Mouse (Mus musculus) monocyte, adult 5-6 weeks (primary cell): Measurements from ENCODE around the gene Celf2. TPM values are rescaled to one million over a fixed set of nuclear protein-coding genes. Genes with fewer than 3 reads are reported as not detected.
"Not testable (repeated sequence)": the region's sequence is repeated elsewhere in the genome, so short reads cannot be mapped to it uniquely, and the experiment has no call there.

ENCODE experiments used
- ATAC-seq: fragments of 153-309, 156-312 bp; replicated peaks from 2 replicates; pipeline ENCODE4 v1.8.0; 2017; ENCODE audit warnings: mild to moderate bottlenecking; ENCODE audit not compliant: low TSS enrichment, insufficient number of reproducible peaks, severe bottlenecking, poor library complexity, low FRiP score
- total RNA-seq: library from RNA; stranded (forward); fragments of 200-1000, 200-491, 200-594 nt; gene quantifications from 3 replicates; pipeline ENCODE4 v1.2.3, GENCODE M21; 2017

Celf2 gene
- total RNA-seq, 1 experiment from 2014 or later: 106 TPM

DNA sequence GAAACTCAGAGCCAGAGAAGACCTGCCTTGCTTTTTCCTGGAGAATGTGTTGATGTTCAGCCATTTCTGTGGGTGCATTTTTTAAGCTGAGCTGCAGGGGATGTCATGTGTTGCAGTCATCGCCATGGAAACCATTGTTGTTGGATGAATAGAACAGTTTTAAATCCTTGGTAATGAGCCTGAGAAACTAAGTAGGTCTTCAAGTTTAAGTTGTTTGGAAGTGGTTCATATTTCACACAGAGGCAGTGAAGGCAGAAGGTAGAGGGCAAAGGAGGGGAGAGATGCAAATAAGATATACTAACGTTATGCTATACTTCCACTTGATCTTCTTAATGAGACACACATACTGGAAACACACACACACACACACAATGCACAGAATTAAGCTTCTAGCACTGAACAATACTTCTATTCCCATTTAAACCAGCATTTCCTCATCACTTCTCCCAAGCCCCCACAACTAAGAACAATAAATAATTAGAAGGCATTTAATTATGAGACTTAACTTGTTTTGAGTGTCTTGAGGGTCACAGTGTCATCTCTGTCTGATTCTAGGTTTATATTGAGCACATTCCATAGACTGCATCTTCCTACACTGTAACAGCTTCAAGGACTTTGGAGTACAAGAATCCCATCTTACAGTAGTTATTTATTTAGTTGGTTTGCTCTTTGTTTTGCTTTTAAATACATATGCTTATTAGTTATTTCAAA, 199.1 kb downstream of the Celf2 start:
- ATAC-seq: no peak

DNA sequence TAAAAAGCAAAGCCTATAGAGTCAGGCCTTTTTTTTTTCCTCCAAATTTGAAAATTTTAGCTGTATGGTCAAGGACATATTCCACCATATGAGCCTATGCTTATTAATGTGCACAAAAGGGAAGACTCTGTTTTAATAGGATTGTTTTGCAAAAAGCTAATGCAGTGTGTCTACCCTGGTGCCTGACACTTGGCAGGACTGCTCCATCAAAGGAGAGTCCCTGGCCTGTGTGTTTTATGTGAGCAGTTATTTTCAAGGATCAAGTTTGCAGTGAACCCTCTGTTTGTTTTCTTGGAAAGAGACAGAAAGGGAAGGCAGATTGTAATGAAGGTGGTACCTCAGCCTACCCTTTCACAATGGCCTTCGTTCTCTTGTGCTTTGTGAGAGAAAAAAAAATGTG, 200.0 kb downstream of the Celf2 start:
- no peak for ATAC-seq

DNA sequence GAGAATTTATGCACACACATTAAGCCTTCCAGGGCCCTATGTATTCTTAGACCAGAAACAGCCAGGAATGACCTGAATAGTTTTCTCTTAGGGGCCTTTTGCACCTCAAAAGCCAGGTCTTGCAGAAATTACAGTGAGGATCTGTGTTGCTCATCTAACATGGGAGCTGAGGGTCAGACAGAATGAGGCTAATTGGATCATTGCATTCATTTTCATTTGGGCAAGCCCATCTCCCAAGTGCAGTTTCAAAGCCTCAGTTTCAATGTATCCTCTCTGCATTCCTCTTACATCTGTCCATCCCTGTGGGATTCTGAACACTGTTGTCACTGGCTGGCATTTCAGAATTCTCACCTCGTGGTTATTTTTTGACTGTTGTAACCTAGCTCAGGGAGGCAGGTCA, 200.6 kb downstream of the Celf2 start:
- no peak for ATAC-seq

DNA sequence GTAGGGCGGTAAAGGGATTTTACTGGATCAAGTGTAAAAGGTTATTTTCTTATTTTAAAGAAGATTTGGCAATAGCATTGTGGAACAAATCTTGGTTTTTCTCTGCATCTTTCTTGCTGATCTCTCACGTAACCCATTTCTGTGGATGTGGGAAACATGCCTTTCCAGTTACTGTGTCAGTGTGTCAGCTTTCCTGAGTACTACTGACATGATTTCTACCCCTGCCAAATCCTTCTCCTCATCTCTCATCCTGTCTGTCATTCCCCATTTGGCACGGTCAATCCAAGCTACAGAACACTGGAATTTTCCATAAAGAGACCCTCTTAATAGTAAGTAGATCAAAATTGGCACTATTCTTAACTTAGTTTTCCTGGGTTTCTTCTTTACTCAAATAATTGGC, 221.9 kb downstream of the Celf2 start:
- ATAC-seq: no peak

DNA sequence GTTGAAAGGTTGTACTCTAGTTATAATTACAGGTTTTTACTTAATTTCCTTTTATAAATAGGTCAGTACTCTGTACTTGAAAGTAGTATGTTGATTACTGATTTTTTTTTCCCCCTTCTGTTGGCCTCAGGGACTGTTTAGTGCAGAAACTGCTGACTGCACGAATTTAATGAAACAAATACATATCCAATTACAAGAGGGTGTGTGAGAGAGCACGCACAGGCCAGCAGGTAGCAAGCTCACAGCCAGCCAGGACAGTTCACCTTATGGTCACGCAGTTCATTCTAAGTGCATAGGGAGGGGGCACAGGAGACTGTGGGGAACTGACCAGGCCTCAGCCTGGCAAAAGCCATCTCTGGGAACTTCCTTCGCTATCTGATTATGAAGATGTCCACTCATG, 236.1 kb downstream of the Celf2 start:
- no peak for ATAC-seq

DNA sequence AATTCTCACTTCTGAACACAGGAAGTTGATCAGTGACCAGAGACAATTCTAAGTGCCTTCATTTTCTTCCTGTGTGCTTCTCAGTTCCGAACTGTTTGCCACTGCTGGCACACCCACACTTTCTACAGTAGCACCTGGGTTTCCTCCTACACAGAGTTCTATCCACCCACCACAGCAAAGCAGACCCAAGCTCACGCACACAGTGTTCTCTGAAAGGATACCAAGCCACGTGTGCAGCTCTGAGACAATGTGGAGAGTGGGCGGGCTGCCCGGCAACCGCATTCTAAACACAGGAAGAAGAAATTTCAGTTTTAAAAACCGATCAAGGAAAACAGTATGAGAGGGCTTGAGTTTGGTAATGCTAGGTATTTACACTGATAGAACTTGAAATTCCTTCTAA, 239.3 kb downstream of the Celf2 start:
- ATAC-seq: no peak

DNA sequence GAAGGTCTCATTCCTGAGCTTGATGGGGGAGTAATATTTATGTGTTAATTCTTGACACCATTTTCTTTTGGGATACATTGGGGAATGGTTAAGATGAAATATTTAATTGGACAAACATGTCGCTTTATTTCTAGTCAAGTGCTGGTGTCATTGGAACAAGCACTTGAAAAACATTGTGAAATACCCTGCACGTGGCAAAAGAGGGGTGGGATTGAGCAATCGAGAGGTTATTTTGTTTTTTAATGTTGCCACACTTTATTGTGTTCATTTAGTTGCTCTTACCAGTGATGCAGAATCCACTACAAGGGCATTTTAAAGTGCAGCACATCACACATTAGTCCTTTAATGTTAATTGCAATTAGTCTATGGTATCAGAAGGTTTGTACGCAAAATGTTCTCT, 242.2 kb downstream of the Celf2 start:
- no peak for ATAC-seq

DNA sequence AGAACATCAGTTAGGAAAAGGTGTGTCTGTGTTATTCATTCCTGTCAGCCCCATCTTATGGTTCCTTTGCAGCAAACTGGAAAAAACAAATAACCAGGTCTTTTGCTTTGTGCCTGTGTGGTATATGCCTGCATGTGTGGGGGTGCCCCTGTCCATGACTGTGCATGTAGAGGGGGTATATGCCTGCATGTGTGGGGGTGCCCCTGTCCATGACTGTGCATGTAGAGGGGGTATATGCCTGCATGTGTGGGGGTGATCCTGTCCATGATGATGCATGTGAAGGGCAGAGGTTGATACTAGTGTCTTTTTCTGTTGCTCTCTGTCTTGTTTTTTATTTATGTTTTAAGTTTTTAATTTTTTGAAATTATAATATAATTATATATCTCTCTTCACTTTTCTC, 246.7 kb downstream of the Celf2 start:
- ATAC-seq: not testable (repeated sequence)

DNA sequence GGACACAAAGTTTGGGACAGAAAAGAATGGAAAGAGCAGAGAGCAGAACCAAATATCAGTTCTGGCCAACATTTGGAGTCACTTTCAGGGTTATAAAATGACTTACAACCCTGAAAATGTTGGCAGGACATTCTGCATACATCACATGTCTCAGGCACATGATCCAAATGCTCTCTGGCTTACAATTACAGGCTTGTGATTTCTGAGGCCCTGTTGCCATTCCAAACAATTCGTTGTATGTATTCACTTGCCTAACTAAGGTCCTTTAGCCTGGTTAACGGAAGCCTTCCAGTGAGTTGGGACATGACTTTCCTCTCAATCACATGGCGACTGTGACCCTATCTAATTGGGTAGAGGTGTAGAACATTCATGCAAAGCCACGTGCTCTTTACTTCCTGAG, 249.2 kb downstream of the Celf2 start:
- no peak for ATAC-seq

DNA sequence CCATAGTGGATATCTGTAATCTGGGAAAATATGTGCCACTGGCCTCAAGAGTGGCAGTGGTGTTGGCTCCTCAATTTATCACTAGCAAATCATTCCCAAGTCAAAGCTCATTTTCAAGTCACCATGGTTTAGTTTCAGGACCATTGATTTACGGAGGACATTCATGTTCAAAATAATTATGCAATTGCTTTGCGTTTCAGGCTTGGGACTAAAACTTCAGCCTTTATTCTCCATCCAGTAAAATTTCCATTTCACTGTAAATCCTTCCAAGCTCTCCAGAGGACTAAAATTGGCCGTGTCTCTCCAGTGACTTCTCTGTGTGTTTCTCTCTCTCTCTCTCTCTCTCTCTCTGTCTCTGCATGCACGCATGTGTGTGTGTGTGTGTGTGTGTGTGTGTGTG, 249.7 kb downstream of the Celf2 start:
- no peak for ATAC-seq

DNA sequence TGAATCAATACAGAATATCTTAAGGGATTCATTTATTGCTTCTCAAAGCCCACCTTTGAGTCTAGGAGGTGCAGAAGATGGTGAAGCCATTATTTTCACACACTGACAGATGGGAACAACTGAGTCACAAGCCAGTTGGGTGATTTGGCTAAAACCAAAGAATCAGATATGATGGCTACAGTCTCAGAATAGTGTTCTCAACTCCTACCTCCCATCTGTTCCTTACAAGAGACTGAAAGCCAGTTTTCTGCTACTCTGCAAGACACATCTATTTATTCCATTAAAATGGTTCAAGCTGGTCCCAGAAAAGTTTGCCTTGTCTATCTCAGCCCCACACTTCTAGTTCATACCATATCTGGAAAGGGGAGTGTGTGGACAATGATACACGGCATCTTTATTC, 253.3 kb downstream of the Celf2 start:
- ATAC-seq: no peak

DNA sequence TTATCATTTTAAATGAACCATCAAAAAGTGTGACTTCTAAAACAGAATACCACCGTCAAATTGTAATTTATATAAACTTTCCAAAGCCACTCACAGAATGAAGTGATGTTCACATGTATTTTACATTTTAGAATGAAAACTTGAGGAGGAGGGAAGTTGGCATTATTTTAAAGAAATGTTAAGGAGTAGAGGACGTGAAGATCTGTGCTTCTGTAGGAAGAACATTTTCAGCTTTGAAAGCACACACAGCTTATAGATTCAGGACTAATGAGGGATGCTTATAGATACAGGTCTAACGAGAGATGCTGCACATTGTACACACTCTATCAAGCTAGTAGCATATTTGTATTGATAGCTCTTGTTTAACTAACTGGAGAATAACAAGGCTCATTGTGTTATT, 254.0 kb downstream of the Celf2 start:
- no peak for ATAC-seq

DNA sequence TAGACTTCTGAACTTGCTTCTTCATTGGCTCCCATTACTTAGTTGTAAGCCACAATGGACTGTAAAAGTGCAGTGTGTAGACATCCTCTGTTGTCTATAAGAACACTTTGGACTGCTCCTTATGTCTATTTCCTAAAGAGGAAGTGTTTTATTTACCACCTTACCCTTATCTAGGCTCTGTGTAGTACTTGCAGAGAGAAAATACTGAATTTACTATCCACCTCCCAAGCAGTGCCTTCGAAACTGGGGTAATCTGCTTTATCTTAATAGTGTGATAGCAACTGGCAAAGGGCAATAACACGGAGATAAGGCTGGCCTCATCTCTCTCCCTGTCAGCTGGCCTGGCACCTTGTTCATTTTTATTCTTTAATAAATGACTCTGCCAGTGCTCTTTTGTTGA, 259.0 kb downstream of the Celf2 start:
- no peak for ATAC-seq

DNA sequence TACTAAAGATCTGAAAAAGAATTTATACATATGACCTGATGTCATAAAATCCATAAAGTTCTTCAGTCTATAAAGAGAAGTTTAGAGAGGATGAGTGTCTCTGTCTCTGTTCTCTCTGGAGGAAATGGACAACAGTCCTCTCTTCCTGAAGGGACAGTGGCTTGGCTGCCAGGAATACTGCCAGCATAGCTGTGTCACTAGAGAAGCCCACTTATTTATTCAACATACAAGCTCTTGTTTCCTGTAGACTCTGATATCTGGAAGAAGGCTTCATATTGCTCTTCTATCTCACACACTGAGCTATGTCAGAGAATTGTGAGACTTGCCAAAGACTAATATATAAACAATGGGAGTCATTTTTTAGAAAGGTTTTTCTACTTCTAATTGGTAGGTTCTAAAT, 260.4 kb downstream of the Celf2 start:
- no peak for ATAC-seq

DNA sequence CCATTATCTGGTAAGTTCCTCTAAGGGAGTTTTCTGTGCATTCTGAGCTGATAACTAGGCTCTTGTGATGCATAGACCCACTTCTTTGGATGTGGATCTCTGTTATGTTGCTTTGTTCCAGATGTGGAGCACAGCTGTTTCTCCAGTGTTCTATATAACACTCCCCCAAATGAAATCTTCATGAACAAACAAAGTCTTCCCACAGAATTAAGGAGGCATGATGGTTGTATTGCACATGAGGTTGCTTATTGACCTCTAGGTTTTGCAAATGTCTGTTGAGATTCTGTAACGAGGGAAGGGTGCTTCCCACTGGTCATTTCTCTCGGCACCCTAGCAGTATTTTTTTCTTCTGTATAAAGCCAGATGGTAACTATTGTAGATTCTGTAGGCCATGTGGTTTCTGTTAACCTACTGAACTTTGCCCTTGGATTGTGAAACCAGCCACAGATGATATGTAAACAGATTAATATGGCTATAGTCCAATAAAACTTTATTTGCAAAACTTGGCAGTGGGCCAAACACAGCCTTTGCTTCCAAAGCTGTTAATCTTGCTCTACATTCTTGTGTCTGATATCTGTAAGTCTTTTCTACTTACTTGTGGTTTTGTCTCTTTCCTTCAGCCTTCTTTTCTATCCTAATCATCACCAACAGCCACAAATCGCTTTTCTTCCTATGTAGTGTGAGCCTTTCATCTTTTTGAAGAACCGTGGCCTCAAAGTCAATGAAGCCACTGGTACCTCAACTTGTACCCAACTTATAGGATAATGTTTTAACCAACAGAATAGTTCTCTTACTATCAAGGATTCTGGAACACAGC, 263.2 kb downstream of the Celf2 start:
- no peak for ATAC-seq

DNA sequence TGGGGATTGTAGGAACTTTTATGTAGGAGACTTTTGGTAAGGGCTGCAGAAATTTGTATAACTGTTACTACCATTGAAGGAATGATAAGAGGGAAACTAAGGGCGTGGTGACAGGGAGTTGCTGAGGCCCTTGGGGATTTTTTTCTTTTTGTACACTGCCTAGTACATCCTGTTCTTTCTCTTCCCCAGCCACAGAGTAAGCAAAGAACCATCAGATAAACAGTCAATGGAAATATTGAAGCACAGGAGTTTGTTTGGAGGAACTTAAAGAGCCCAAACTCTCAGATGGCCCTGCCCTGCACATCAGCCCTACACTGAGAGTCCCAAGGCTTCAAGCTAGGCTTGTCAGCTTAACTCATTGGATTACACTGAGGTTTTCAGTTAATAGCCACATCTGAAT, 267.2 kb downstream of the Celf2 start:
- no peak for ATAC-seq

DNA sequence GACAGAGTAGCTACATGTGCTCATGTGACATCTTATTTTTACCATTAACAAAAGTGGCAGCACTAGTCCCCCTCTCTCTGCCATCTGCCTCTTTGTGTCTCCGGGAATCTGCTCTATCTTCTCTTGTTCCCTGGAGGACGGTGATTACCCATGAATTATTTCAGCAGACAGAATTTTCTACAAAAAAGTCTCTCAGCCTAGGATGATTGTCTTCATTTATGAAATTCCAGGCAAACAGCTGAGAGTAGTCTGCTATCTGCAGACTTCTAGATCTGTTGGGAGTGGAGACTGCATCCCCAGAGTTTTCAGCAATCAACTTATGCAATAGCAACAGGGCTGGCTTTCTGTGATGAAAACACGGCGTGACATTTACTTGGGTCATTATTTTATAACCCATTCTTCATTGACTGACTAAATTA, 267.8 kb downstream of the Celf2 start:
- ATAC-seq: no peak

DNA sequence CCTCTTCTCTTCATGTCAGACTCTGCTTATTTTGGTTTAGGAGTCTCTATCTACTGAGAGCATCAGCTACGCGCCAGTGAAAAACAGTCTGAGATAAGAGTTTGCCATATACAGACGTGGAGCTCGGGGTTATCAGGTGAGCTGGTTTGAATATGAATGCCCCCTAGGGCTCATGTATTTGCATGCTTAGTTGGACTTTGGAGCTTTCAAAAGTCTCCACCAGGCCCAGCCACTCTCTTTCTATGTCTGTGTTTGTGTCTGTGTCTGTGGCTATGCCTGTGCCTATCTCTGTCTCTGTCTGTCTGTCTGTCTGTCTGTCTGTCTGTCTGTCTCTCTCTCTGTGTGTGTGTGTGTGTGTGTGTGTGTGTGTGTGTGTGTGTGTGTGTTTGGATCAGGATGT, 272.1 kb downstream of the Celf2 start:
- ATAC-seq: no peak

DNA sequence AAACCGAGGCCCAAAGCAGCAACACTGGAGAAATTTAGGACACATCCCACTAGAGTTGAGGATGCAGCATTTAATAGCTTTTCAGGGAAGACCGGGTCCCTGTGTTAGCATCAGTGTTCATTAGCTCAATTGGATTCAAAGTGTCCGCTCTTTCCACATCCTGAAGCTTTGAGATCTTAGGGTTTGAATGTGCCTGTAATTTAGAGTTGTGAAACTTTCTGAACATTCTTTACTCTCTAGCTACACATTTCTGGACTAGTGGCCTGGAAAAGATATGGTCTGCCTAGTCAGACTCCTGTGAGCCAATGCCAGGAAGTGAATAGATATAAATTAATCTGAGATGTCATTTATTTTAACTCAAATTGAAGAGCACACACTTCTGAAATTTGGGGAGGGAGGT, 272.9 kb downstream of the Celf2 start:
- no peak for ATAC-seq

DNA sequence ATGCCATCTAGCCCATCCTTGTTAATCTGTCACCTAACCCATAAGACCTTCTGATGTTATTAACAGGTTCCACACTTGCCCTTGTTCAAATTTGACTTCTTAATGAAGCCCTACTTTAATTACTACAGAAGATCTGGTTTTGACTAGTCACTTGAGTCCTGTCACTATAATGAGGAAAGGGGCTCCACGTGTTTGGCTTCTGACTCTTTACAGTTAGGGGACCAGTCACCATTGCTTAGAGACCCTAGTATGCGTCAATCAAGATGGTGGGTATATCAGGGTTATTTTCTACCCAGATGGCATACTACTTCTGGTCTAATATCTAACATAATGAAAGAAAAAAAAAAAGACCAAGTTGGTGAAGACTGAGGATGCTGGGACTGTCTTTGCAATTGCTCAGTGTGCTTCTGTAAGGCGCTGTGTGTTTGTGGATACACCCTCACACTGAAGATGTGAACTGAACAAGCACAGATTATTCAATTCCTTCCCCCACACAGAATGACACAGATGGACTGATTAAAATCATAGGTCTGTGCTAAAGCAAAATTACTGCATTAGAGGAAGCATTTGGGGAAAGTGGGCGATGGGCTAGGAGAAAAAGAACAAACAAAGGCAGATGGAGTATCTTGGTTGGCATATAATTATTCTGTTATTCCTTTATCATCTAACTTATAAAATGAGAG, 274.2 kb downstream of the Celf2 start:
- no peak for ATAC-seq
